Mouse (Mus musculus) MEL (cell line): ENCODE data around the gene Rims3. TPM values are rescaled to one million over a fixed set of nuclear protein-coding genes. Genes with fewer than 3 reads are reported as not detected.

ENCODE experiments used
- DNase-seq: peaks from one replicate; pipeline ENCODE4 v3.0.0; 2011; ENCODE audit warnings: low read depth, low spot score
- H3K27ac ChIP-seq: 2 replicates; pipeline ENCODE4 v1.5.1; 2012; ENCODE audit warnings: low read depth, mild to moderate bottlenecking, control low read depth, low read length, moderate library complexity; ENCODE audit not compliant: control insufficient read depth
- H3K27me3 ChIP-seq, 2 experiments: fragments of 150-350 bp in 1 of 2; sonication (generic) in 1 of 2; 2 replicates each; pipeline ENCODE4 v1.6.1; 2012; ENCODE audit warnings: low read length in 2 of 2, mild to moderate bottlenecking in 2 of 2, improper control_type of control experiment in 1 of 2, moderate library complexity in 1 of 2; ENCODE audit not compliant: insufficient read depth in 2 of 2, control insufficient read depth in 1 of 2
- H3K36me3 ChIP-seq, 2 experiments: 2 replicates each; pipeline ENCODE4 v1.6.1; 2012 to 2014; ENCODE audit warnings: low read length in 2 of 2, improper control_type of control experiment in 1 of 2, inconsistent platforms in 1 of 2, mild to moderate bottlenecking in 1 of 2; ENCODE audit not compliant: insufficient read depth in 2 of 2, control insufficient read depth in 1 of 2
- H3K4me1 ChIP-seq, 2 experiments: fragments of 150-350 bp in 1 of 2; sonication (generic) in 1 of 2; 2 replicates each; pipeline ENCODE4 v1.6.1; 2012; ENCODE audit warnings: low read length in 2 of 2, improper control_type of control experiment in 1 of 2, mild to moderate bottlenecking in 1 of 2; ENCODE audit not compliant: insufficient read depth in 2 of 2, control insufficient read depth in 1 of 2
- H3K4me3 ChIP-seq, 2 experiments: fragments of 150-350 bp in 1 of 2; sonication (generic) in 1 of 2; 2 replicates each; pipeline ENCODE4 v1.5.1; 2012; ENCODE audit warnings: low read depth in 2 of 2, low read length in 2 of 2, mild to moderate bottlenecking in 2 of 2, moderate library complexity in 2 of 2, control low read depth in 1 of 2, improper control_type of control experiment in 1 of 2; ENCODE audit not compliant: control insufficient read depth in 1 of 2, insufficient read depth in 1 of 2
- H3K79me2 ChIP-seq: 2 replicates; pipeline ENCODE4 v1.6.1; 2012; ENCODE audit warnings: mild to moderate bottlenecking, low read length, moderate library complexity; ENCODE audit not compliant: control insufficient read depth, poor library complexity, insufficient read depth
- H3K9ac ChIP-seq: 2 replicates; pipeline ENCODE4 v1.6.1; 2012; ENCODE audit warnings: low read depth, mild to moderate bottlenecking, control low read depth, low read length, moderate library complexity; ENCODE audit not compliant: control insufficient read depth, poor library complexity, severe bottlenecking
- H3K9me3 ChIP-seq: fragments of 150-350 bp; sonication (generic); replicated peaks from 2 replicates; pipeline ENCODE4 v1.6.1; 2012; ENCODE audit warnings: mild to moderate bottlenecking, low read length, improper control_type of control experiment, moderate library complexity; ENCODE audit not compliant: insufficient read depth
- CHD2 ChIP-seq: IDR thresholded peaks from 2 replicates; pipeline ENCODE4 v1.6.1; 2011; ENCODE audit warnings: low read length, improper control_type of control experiment
- CTCF ChIP-seq, 3 experiments: IDR thresholded peaks in 2 of 3; conservative IDR thresholded peaks in 1 of 3; 2 replicates each; pipeline ENCODE4 v1.5.1; 2011 to 2012; ENCODE audit warnings: low read length in 3 of 3, low read depth in 2 of 3, mild to moderate bottlenecking in 2 of 3, improper control_type of control experiment in 1 of 3, inconsistent platforms in 1 of 3, mixed read lengths in 1 of 3, moderate library complexity in 1 of 3; ENCODE audit not compliant: control insufficient read depth in 1 of 3, insufficient read depth in 1 of 3, poor library complexity in 1 of 3, severe bottlenecking in 1 of 3
- E2F4 ChIP-seq: IDR thresholded peaks from 2 replicates; pipeline ENCODE4 v1.6.1; 2011; ENCODE audit warnings: low read depth, low read length, improper control_type of control experiment, borderline replicate concordance
- ELF1 ChIP-seq: IDR thresholded peaks from 2 replicates; pipeline ENCODE4 v1.6.1; 2014; ENCODE audit warnings: low read depth, mild to moderate bottlenecking, inconsistent platforms, low read length, improper control_type of control experiment, moderate library complexity
- ETS1 ChIP-seq: IDR thresholded peaks from 2 replicates; pipeline ENCODE4 v1.6.1; 2012; ENCODE audit warnings: low read depth, mild to moderate bottlenecking, inconsistent platforms, low read length, improper control_type of control experiment, moderate library complexity
- JUND ChIP-seq: IDR thresholded peaks from 2 replicates; pipeline ENCODE4 v1.6.1; 2011; ENCODE audit warnings: low read depth, mild to moderate bottlenecking, improper control_type of control experiment, low read length
- MAX ChIP-seq: IDR thresholded peaks from 2 replicates; pipeline ENCODE4 v1.6.1; 2011; ENCODE audit warnings: low read length, improper control_type of control experiment
- MAZ ChIP-seq: IDR thresholded peaks from 2 replicates; pipeline ENCODE4 v1.6.1; 2012; ENCODE audit warnings: low read depth, mild to moderate bottlenecking, inconsistent platforms, low read length, improper control_type of control experiment
- MYB ChIP-seq: IDR thresholded peaks from 2 replicates; pipeline ENCODE4 v1.6.1; 2011; ENCODE audit warnings: mild to moderate bottlenecking, low read depth, low read length, improper control_type of control experiment
- MYC ChIP-seq: IDR thresholded peaks from 2 replicates; pipeline ENCODE4 v1.6.1; 2011; ENCODE audit warnings: low read depth, mild to moderate bottlenecking, low read length, improper control_type of control experiment, moderate library complexity
- NRF1 ChIP-seq: IDR thresholded peaks from 2 replicates; pipeline ENCODE4 v1.6.1; 2014; ENCODE audit warnings: low read depth, mild to moderate bottlenecking, inconsistent platforms, low read length, improper control_type of control experiment, moderate library complexity; ENCODE audit not compliant: poor library complexity, insufficient read depth, severe bottlenecking
- POLR2A ChIP-seq, 2 experiments: IDR thresholded peaks; 2 replicates each; pipeline ENCODE4 v1.6.1; 2011 to 2012; ENCODE audit warnings: low read length in 2 of 2, mild to moderate bottlenecking in 2 of 2, control low read depth in 1 of 2, improper control_type of control experiment in 1 of 2, low read depth in 1 of 2, moderate library complexity in 1 of 2; ENCODE audit not compliant: control insufficient read depth in 1 of 2, insufficient read depth in 1 of 2, poor library complexity in 1 of 2
- POLR2AphosphoS2 ChIP-seq: IDR thresholded peaks from 2 replicates; pipeline ENCODE4 v1.6.1; 2011; ENCODE audit warnings: low read length, improper control_type of control experiment
- POLR2AphosphoS5 ChIP-seq: IDR thresholded peaks from 2 replicates; pipeline ENCODE4 v1.6.1; 2012; ENCODE audit warnings: low read depth, borderline replicate concordance, mild to moderate bottlenecking, inconsistent platforms, low read length, moderate library complexity, mixed read lengths
- RAD21 ChIP-seq: IDR thresholded peaks from 2 replicates; pipeline ENCODE4 v1.6.1; 2011; ENCODE audit warnings: mild to moderate bottlenecking, low read depth, low read length, improper control_type of control experiment
- RCOR1 ChIP-seq: IDR thresholded peaks from 2 replicates; pipeline ENCODE4 v1.6.1; 2012; ENCODE audit warnings: low read depth, mild to moderate bottlenecking, inconsistent platforms, low read length, improper control_type of control experiment
- SIN3A ChIP-seq: IDR thresholded peaks from 2 replicates; pipeline ENCODE4 v1.6.1; 2012; ENCODE audit warnings: low read length, improper control_type of control experiment, inconsistent platforms
- TCF12 ChIP-seq: IDR thresholded peaks from 2 replicates; pipeline ENCODE4 v1.6.1; 2014; ENCODE audit warnings: low read depth, mild to moderate bottlenecking, inconsistent platforms, low read length, improper control_type of control experiment, moderate library complexity
- UBTF ChIP-seq: IDR thresholded peaks from 2 replicates; pipeline ENCODE4 v1.6.1; 2012; ENCODE audit warnings: low read depth, mild to moderate bottlenecking, inconsistent platforms, low read length, improper control_type of control experiment, moderate library complexity, borderline replicate concordance; ENCODE audit not compliant: insufficient read depth
- USF1 ChIP-seq: IDR thresholded peaks from 2 replicates; pipeline ENCODE4 v1.6.1; 2014; ENCODE audit warnings: low read depth, mild to moderate bottlenecking, inconsistent platforms, low read length, improper control_type of control experiment, moderate library complexity
- ZKSCAN1 ChIP-seq: IDR thresholded peaks from 2 replicates; pipeline ENCODE4 v1.6.1; 2012; ENCODE audit warnings: low read depth, mild to moderate bottlenecking, inconsistent platforms, low read length, improper control_type of control experiment, moderate library complexity
- ZMIZ1 ChIP-seq: IDR thresholded peaks from 2 replicates; pipeline ENCODE4 v1.6.1; 2012; ENCODE audit warnings: low read depth, mild to moderate bottlenecking, inconsistent platforms, low read length, improper control_type of control experiment, moderate library complexity
- polyA plus RNA-seq, 2 experiments: library from polyadenylated mRNA; stranded (reverse) in 1 of 2; unstranded in 1 of 2; fragments of >175 nt in 1 of 2; fragments of >200 nt in 1 of 2; gene quantifications; 2 replicates each; pipeline versions ENCODE4 v1.2.1 to v1.2.4; 2012; ENCODE audit warnings: low replicate concordance in 2 of 2, low read depth in 1 of 2; ENCODE audit not compliant: insufficient read length in 2 of 2, insufficient read depth in 1 of 2, missing spikeins in 1 of 2
- total RNA-seq: library from RNA; depleted of rRNA; stranded (reverse); fragments of 300-350 nt; gene quantifications from 2 replicates; pipeline ENCODE4 v1.2.3, GENCODE M21; 2012

The Rims3 gene
- total and polyA plus RNA-seq, 3 experiments, result 0.07 TPM; not detected in 2

DNA sequence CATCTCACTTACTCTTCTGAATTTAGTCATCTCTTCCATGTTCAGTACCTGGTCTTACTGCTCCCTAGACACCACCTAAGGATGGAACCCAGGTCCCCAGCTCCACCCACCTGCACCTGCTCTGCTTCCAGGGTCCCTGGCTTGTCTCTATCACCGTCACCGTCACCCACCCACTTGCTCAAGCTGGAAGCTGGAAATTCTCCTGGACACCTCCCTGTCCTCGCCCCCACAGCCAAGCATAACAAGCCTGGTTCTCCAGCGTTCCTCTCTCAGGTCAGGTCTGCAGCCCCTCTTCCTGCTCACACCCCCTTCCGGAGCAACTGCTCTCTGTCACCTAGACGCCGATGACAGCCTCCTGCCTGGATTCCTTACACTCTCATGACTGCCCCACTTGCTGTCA is 5.2 kb downstream of the Rims3 start:
- Histone ChIP-seq H3K36me3 (no peaks in the 10 kb centered on the region), H3K9ac (no peak overlapping the region), H3K79me2 (no peaks in the 10 kb centered on the region), H3K27ac (no peak overlapping the region), H3K4me3 (no peak overlapping the region), H3K9me3 (no peaks in the 10 kb centered on the region), H3K27me3 (peaks cover 3 to 8% of the 10 kb centered on the region in 2 experiments; a peak in 2 of 4 replicates), H3K4me1 (no peaks in the 10 kb centered on the region)
- DNase-seq, result no peak
- TF ChIP-seq ZKSCAN1, result no peak
- no peak for TF ChIP-seq RCOR1
- TF ChIP-seq MAZ, result no peak
- TF ChIP-seq USF1, result no peak
- TF ChIP-seq MYB, result no peak
- no peak for TF ChIP-seq ZMIZ1

DNA sequence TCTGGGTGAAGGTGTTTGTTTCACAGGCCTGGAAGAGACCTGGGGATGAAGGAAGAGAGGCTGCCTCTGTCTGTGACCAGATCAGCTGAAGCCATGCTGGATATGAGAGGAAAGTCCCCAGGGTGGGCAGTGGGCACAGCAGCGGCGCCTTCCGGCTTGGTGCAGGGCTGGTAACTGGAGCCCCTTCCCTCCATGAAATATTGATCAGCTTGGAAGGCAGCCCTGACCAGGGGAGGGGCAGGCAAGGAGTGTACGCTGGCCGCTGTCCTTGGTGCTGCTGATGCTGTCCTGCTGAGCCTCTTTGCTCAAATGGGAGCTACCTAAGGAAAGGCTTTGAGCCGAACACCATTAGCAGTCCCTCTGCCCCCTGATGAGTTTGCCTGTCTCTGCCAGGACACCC is 11.6 kb downstream of the Rims3 start:
- H3K9ac ChIP-seq, result no peak overlapping the region
- TF ChIP-seq E2F4 (no peak), POLR2AphosphoS5 (no peak), MYC (no peak), USF1 (no peak), MAX (no peak), NRF1 (no peak), ELF1 (no peak)
- no peaks in the 10 kb centered on the region for H3K4me1 ChIP-seq
- H3K4me3 ChIP-seq, result no peak overlapping the region
- H3K79me2 ChIP-seq, result no peaks in the 10 kb centered on the region
- no peaks in the 10 kb centered on the region for H3K9me3 ChIP-seq
- peaks cover 3 to 15% of the 10 kb centered on the region in 2 experiments; a peak in 2 of 4 replicates for H3K27me3 ChIP-seq
- no peaks in the 10 kb centered on the region for H3K36me3 ChIP-seq
- no peak overlapping the region for H3K27ac ChIP-seq
- peak; percentile 57 for DNase-seq

DNA sequence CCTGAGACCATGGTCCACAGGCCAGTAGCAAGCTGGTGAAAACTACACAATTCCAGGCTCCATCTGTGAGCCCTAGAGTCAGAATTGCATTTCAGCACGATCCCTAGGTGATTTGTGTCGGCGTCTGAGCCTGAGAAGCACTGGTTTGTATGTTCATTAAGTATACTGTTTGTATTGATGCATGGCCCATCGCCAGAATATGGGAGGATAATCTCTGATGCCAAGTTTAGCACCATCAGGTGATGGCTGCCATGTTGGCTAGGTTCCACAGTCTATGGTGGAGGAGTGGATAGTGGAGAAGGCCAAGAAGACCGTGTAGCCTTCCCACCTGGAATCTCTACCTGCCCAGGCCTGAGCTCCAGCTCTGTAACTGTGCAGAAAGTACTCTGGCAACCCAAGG is 13.6 kb downstream of the Rims3 start:
- Histone ChIP-seq H3K4me3 (no peak overlapping the region), H3K9ac (no peak overlapping the region), H3K36me3 (no peaks in the 10 kb centered on the region), H3K79me2 (no peaks in the 10 kb centered on the region), H3K9me3 (no peaks in the 10 kb centered on the region), H3K27me3 (peaks cover 5 to 19% of the 10 kb centered on the region in 2 experiments), H3K27ac (no peak overlapping the region), H3K4me1 (no peaks in the 10 kb centered on the region)
- no peak for TF ChIP-seq RAD21
- TF ChIP-seq JUND, result no peak
- TF ChIP-seq MAX, result no peak
- no peak for TF ChIP-seq UBTF
- no peak for TF ChIP-seq ETS1
- TF ChIP-seq RCOR1, result no peak
- no peak for TF ChIP-seq POLR2A (IDR thresholded peaks at IDR 0.05; ENCODE audit: control insufficient read depth in 1 of 2, insufficient read depth in 1 of 2, low read depth in 1 of 2, low read length in 2 of 2, poor library complexity in 1 of 2)
- TF ChIP-seq SIN3A, result no peak
- TF ChIP-seq POLR2AphosphoS2, result no peak
- TF ChIP-seq CHD2, result no peak
- TF ChIP-seq CTCF (IDR thresholded peaks at IDR 0.05 in 2 of 3, conservative IDR thresholded peaks at IDR 0.05 in 1 of 3; ENCODE audit: control insufficient read depth in 1 of 3, insufficient read depth in 1 of 3, low read depth in 2 of 3, low read length in 3 of 3, poor library complexity in 1 of 3, severe bottlenecking in 1 of 3), result no peak
- TF ChIP-seq TCF12, result no peak
- no peak for TF ChIP-seq ELF1
- no peak for DNase-seq
